Mouse (Mus musculus) bone marrow macrophage, adult 2 months (primary cell): ENCODE measurements around the gene Rpp25.

Experiments used
- CTCF ChIP-seq: IDR thresholded peaks from 2 replicates; pipeline ENCODE4 v1.5.1; 2012; ENCODE audit warnings: low read depth, mild to moderate bottlenecking, low read length, moderate library complexity
- POLR2A ChIP-seq: IDR thresholded peaks from 2 replicates; pipeline ENCODE4 v1.6.1; 2012; ENCODE audit warnings: mild to moderate bottlenecking, low read depth, low read length, borderline replicate concordance

GRCm38 (mm10) chr9:57501861-57502260, 2.0 kb upstream of the Rpp25 start:
- TF ChIP-seq POLR2A (no peak), CTCF (no peak)
